Mouse (Mus musculus): ENCODE measurements around the gene Irf2bpl.

Irf2bpl gene

DNA sequence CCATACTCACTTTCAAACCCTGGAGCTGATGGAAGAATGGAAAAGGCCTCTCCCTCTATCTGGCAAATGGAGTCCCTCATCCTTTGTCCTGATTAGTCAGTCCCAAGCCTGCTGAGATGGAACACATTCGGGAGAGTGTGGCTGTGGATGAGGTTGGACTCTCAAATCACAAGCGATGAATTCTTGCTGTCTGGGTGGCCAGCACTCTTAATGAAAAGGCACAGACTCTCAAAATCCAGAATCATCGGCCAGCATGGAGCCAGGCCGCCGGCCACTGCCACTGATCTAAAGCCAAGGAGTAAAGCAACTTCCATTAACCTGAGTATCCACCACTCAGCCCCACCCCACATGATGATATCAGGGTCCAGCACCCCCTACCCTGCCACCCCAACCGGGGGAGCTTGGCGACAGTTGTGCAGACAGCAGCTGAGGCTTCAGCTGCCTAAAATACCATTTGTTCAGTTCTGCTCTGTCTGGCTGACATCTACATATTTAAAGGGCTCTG lies 13.2 kb upstream of the Irf2bpl start:
- peak; percentile 95 for DNase-seq

DNA sequence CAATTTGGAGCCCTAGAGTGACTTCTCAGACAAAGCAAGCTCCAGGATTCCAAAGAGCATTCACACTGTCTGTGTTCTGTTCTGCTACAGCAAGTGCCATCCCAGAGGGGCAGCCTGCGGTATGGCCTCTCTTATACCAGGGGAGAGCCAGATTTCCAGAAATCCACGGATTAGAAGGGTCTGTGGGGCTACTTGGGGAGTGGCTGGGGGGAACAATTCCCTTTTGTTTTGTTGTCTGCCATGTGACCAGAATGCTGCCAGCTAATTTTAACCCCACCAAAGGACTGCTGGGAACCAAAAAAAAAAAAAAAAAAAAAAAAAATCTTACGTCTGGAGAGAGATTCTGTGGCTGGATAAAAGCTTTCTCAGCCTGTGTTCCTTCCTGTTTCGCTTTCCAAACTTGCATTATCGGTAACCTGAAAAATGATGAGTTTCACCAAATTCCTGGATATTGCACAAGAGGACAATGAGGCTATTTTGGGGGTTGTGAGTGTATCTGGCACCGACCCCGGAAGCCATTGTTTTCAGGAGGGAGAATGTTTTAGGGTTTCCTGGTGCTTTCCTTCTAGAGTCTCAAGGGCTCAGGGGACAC lies 12.4 kb upstream of the Irf2bpl start:
- peak; percentile 97 for DNase-seq

DNA sequence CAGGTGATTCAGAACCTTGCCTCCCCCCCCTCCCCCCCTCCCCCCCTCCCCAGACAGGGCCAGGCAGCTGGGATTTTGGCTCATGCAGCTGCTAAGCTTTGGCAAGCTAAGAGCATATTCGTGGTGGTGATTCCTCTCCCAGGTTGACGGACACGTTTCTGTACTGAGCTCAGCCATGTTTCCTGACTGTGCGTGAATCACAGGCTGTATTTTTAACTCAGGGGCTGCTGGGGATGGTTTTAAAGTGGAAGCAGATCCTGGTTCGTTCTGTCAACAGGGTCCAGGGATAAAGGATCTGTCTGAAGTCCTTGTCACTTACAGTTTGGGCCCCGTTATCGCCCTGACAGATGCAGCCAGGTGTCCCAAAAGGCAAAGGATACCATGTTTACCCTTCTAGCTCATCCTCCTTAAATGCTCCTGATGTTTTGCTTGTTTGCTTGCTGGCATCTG lies 11.9 kb upstream of the Irf2bpl start:
- peak; percentile 97 for DNase-seq

DNA sequence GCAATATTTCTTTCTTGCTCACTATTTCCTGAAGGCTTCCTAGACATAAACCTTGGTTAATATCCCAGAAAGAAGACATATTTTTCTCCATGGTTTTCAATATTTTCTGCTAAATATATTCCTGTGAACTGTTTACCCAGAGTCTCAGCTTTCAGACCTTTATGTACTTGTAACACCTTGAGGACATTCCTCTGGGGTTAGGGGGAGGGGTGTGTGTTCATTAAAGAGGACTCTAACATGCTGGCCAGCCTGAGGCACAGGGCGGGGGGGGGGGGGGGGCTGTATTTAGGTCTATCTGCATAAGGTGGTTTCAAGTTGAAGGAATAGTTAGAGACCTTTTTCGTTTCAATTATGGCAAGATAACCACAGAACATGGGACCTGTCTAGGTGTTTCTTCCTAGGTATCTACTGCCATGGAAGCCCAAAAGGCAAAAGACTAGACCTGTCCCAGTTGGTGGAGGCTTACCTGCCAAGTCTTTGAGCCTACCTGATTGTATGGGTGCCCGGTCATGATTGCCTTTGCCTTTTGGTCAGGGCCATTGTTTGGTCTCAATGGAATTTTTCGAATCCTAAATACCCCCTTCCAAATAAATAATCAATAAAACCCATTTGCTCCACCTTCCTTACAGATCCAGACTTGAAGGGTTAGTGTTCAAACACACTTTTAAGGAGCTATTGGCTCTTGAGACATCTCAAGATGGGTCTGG lies 11.3 kb upstream of the Irf2bpl start:
- peak; percentile 89 for DNase-seq

GRCm38 (mm10) chr12:86894841-86895428 lies 10.3 kb upstream of the Irf2bpl start:
- no peak for DNase-seq

- DNase-seq: peak; percentile 100
Observed at GRCm38 (mm10) chr12:86894184-86894839, 9.7 kb upstream of the Irf2bpl start.

DNA sequence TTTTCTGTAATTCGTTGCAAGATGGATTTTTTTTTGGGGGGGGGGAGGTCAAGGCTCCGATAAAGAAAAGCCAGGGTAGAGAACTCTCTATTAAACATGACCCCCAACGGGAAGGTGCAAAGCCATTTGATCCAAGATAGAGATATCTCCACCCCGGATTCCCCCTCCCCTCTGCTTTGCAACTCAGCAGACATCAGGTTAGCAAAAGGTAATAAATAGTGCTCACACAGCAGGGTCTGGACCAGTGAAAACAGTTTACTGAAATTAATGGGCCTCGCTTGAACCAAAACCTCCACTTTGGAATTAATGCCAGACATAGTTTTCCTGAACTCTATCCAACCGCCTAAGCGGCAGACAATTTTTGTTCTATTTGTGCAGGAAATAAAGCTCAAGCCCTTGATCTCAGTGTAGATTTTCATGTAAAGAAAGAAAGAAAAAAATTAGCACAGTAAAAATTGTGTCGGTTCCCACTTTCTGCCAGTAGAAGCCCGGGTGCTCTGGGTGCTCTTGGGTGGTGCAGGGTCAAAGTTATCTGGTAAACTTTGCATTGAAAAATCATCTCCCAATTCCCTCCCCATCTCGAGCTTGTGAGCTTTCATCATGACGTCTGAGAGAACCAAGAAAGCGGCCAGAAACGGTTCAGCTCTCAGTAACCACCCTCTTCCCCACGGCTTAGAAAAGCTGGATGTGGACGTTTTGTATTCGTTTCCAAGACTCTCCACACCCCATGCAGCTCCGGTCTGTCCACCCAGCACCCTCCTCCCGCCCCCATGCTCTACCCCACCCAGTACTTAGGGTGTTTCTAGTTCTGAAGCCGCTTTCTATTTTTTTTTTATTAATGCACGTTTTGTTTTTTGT lies 9.0 kb upstream of the Irf2bpl start:
- peak; percentile 98 for DNase-seq

DNA sequence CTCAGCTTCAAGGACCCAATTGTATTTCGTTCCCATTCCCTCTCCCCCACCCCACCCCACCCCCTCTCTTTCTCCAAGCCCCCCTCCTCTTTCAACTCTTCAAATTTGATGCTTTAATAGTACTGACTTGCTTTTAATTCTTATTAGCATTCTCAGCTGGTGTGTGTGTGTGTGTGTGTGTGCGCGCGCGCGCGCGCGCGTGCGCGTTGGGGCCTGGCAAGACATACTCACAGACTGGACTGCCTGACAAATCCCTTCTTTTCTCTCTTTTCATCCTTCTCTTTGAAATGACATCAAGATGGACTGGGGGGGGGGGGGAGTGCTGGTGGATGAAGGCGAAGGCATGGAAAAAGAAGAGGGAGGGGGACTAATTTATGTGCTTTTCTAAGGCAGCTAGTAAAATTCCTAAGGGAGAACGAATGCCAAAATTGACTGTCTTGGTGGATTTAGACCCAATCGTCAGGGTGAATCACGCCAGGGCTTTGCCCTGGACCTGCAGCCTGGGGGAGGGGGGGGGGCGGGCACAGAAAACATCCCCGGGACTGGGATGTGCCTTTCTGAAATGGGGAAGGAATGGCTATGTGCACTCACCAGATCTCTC lies 8.2 kb upstream of the Irf2bpl start:
- DNase-seq: peak; percentile 88

DNA sequence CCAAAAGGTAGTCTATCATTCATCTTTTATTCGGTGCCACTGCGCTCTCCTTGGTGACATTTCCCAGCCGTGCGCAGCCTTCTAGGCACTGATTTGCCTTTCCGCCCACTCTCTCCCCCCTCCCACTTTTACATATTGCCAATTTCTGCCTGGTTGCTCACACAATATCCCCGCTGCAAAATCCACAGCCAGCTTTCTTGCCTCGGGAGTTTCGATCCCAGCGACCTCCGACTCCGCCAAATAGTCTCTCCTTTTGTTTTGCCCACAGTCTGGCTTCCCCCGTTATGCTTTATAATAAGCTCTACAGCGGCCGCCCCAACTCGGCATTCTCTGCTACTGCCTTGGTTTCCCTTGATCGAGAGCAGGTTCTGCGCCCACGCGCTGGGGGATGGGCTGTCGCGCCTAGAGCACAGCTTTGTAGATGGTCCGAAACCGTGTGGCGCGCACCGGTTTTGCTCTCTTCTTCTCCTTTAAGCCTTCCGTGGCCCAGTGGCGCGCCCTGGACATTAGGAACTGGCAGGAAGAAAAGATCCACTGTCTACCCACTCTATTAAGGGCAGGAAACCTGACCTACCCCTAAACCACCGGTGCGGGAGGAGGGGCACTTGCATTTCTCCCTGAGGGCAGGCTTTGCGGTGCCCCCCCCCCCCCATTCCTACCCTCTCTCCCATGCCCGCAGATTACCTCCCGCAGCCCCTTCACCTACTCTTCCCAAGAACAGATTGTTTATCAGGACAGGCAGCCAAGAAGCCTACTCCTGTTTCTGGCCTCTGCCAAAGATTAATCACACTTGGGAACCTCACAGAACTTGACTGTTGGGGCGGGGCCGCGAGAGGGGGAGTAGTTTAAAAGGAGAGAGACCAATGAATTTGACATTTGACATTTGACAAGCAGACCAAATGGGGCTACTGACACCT lies 7.4 kb upstream of the Irf2bpl start:
- DNase-seq: peak; percentile 99

DNA sequence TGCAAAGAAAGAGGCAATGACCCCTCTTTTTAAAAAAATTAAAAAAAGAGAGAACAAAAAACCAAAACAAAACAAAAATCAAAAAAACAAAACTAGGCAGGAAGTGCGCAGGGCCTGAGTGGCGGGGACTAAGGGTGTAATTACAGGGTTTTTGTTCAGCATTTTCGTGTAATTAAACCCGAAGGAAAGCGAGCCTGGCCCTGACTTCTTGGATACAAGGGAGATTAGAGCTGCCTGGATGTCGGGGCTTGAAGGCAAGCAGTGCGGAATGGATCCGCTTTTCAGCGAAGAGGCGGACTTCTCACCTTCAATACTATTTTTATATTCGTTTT lies 6.8 kb upstream of the Irf2bpl start:
- DNase-seq: no peak

DNA sequence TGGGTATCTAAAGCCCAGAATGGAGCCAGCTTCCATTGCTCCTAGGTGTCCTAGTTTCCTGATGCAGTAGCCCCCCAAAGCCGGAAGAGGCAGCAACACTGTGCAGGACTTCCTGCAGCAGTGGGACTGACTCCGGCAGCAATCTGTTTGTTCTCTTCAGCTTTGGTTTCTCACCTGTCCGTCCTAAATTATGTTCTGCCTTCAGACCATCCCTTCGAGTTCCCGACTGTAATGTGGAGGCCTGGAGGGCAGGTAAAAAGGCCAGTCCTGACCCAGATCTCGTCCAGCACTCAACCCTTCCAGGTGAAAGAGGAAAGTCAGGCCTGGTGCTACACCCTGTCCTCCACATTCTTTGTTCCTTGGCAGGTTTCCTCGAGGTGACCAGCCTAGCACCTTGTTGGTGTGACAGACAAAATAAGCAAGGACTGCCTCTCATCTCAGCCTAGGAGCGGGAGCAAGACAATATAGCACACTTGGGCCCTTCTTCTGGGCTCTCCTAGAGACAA lies 6.3 kb upstream of the Irf2bpl start:
- DNase-seq: peak; percentile 92

DNA sequence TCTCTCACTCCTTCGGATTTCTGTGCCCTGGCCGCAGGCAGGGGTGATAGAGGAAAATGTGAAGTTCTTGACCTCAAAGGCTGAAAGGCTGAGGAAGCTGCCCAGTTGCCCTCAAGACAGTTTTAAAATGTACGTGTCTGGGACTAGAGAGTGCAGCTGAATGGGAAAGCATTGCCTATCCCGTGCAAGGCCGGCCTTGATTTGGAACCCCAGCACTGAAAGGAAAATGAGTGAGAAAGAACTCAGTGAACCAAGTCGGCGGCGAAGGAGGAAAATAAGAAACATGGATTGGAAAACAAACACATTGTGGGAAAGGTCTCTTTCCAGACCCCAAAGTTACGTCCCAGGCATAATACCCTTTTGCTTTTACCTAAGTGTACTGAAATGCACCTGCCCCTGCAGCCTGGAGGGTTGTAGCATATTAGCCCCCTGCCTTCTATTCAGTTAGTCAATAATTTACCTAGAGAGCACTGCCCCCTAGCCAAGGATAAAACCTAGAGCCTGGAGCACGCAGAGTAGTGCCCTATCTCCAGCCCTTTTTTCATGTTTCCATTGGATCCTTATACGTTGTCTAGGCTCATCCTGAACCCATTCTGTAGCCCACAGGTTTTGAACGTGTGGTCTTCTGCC lies 5.6 kb upstream of the Irf2bpl start:
- DNase-seq: peak; percentile 85

DNA sequence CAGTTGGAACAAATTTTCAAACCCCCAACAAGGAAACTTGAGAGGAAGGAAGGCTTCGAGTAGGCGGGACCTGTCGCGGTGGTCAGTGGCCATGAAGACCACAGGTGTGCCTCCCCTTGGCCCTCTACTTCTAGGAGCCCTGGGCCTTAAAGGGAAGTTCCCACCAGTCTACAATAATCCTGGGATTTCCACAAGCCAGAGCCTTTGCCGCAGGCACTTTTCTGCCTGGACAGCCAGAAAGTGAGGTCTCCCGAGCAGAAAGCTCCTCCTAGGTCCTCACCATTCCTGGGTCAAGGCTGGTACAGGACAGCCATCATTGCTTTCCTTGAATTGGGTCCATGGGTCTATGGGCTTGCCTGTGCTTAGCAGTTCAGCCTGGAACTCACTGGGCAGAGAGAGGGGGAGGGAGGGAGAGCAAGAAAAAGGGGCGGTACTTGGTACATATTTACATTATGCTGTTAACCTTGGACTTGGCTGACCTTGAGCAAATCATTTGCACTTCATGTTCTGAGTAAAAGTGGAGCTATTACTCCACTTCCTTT lies 4.6 kb upstream of the Irf2bpl start:
- peak; percentile 97 for DNase-seq

DNA sequence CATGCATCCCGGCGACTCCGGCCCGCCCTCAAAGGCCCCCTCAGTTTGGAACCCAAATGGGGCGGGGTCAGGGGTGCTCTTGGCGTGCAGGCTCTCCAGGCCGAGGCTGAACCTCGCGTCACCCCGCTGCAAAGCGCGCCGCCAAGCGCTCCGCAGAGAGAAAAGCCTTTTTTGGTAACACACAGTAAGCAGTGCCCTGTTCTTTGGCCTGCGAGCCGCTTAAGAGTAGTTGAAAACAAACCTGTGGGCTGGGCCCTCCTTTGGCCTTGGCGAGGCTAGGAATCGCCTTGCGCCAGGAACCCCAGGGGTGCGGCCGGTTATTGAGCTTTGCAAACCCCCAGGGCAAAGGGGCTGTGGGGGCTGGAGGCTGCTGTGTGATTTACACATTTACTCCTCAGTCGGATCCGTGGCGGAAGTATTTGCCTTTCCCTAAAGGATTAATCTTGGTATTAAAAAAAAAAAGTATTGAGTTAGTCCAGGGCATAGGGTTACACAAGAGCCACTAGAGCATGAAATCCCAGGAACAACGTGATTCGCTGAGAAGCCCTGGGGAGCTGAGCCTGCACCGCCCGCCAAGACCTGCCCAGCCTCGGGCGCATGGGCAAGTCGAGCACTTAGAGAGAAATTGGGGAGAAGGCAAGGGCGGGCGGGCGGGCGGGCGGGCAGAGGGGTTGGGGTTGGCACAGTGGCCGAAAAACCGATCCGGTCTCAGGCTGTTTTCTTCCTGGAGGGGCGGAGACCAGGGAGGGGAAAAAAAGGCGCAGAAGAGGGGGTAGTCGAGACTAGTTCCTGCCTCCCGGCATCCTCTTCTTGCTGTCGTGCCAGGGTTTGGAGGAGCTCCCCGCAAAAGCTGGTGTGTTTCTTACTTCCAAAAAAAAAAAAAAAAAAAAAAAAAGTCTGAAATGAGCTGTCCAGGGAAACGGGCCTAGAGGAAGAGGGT lies 3.8 kb upstream of the Irf2bpl start:
- peak; percentile 99 for DNase-seq

DNA sequence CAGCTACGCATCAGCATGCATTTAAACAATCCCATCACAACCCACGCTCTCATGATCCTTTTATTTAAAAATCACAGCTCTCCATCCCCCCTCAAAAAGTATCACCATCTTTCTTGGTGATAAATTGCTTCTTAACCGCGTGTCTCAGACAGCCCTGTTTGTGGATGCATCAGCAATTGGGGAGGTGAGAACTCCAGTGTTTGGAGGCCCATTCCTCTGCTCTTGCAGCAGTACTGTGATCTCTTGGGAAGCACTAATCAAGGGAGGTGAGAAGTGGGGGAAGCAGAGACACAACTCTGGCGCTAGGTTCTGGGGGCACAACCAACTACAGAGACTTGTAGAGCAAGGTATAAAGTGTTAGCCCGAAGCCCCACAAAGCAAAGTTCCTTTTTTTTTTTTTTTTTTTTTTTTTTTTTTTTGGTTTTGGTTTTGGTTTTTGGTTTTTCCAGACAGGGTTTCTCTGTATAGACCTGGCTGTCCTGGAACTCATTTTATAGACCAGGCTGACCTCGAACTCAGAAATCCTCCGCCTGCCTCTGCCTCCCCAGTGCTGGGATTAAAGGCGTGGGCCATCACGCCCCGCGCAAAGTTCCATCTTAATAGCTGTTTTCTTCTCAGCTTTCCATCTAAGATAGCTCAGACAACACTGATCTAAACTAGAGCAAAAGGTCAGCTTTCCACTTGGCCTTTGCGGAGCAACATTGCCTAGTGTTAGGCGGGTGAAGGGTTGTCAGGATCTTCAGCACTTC lies 3.0 kb upstream of the Irf2bpl start:
- DNase-seq: peak; percentile 72

DNA sequence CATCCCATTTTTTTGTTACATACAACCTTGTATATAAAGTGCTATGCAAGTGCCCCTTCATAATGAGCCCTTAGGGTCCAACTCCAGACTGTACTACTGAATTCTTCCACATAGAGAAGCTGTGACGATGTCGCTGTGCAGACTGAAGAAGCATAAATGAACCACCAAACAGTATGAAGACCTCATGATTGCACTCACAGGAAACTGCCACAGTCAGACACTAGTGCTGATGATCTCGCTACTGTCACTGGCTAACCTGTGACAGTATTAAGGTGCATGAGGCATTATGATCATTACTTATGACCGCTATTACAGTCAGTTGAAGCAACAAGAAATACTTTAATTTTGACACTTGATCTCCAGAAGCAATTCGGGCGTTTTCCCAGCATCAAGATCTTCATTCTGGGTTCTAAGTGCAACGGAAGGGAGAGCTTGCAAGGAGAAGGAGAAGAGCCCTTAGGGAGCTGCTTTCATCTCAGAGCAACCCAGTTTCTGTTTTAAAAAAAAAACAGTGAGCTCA lies 1.9 kb upstream of the Irf2bpl start:
- DNase-seq: no peak

GRCm38 (mm10) chr12:86885746-86886145 lies 1.1 kb upstream of the Irf2bpl start:
- no peak for DNase-seq

GRCm38 (mm10) chr12:86885336-86885735 lies 738 bp upstream of the Irf2bpl start:
- DNase-seq: peak; percentile 93
